Mouse (Mus musculus): ENCODE measurements around the gene Col6a4. TPM values are rescaled to one million over a fixed set of nuclear protein-coding genes. Genes with fewer than 3 reads are reported as not detected.

The Col6a4 gene
- polyA plus RNA-seq, 1 experiment from 2014 or later, result 66.7 TPM

DNA sequence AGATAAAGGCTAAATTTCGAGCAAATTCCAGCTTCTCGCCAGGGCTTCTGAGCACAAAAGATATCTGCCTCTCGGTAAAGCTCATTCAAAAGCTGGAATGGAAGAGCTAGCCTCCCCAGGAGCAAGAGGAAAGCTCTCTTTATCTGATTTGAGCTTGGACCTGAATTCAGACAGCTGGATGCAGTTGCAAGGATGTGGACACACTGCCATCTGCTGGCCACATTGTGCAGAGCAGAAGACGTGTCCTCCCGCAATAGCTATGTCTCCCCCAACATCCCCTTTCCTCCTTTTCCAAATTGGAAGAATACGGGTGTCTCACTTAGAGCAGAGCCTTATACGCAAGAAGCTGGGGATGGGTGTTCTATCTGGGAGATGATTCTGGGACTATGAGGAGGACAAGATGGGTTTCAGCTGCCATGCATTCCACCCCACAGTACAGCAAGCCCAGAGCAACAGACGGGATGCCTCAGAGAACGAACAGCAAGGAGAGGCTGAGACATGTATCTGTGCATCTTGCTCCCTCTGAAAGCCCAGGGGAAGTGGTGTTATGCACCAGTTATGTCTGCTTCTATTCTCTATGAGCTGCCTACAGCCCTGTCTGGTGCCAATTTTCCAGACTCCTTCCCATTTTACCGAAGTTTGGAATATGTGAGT is 16.3 kb upstream of the Col6a4 start:
- H3K27me3 ChIP-seq (replicated peaks), result no peaks in the 10 kb centered on the region
- no peak overlapping the region for H3K9ac ChIP-seq
- H3K4me1 ChIP-seq (replicated peaks), result no peaks in the 10 kb centered on the region; the same call in 1 of the 2 replicates
- no peaks in the 10 kb centered on the region for H3K36me3 ChIP-seq
- H3K4me2 ChIP-seq (replicated peaks), result no peak overlapping the region
- ATAC-seq, result peak; percentile 55; the same call in 1 of the 2 replicates
- H3K9me3 ChIP-seq, result no peaks in the 10 kb centered on the region
- 25% methylated on average over 10 of the region's 10 CpGs for WGBS
- H3K4me3 ChIP-seq (replicated peaks), result no peak overlapping the region
- no peak overlapping the region for H3K27ac ChIP-seq

DNA sequence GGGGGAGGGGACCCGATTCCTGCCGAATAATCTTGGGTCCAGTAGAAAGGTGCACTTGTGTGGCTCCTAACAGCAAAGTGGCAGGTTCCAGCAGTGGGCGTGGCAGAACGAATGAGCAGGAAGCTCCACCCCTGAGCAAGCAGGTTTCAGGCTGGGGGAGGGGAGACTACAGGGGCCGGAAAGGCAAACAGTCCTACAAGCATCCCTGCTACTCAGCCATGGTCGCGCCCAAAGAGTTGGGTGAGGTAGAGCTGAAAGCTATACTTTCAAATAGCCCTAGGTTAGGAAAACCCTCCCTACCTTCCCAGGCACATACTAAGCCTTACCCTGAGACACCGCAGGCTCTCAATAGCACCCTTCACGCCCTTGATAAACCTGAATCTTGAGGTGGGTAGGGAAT is 9.7 kb upstream of the Col6a4 start:
- Histone ChIP-seq H3K4me1 (replicated peaks) (no peaks in the 10 kb centered on the region), H3K27me3 (replicated peaks) (no peaks in the 10 kb centered on the region), H3K4me3 (replicated peaks) (no peak overlapping the region), H3K9ac (no peak overlapping the region), H3K9me3 (no peaks in the 10 kb centered on the region), H3K4me2 (replicated peaks) (no peak overlapping the region), H3K36me3 (no peaks in the 10 kb centered on the region), H3K27ac (no peak overlapping the region)
- no peak for ATAC-seq
- 75% methylated on average over 9 of the region's 9 CpGs for WGBS

DNA sequence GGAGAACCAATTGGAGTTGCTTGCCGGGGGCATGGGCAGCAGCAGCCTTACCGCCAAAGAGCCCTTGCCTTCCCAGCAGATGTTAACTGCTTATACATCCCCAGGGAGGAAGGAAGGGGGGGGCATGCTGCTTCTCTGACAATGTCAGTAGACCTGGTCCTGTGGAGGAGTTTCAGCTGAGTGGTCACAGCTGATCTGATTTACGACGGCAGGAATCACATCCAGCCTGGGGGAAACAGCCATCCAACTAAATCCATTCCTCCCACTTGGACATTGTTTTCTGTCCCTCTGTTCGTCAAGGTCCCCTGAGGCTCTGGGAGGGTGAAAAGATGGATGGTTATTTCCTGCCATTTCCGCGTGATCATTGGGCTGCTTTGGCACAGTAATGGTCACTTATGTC is 7.8 kb upstream of the Col6a4 start:
- Histone ChIP-seq H3K9me3 (no peaks in the 10 kb centered on the region), H3K4me2 (replicated peaks) (no peak overlapping the region), H3K36me3 (no peaks in the 10 kb centered on the region), H3K9ac (no peak overlapping the region), H3K4me1 (replicated peaks) (no peaks in the 10 kb centered on the region), H3K4me3 (replicated peaks) (no peak overlapping the region), H3K27me3 (replicated peaks) (no peaks in the 10 kb centered on the region), H3K27ac (no peak overlapping the region)
- 74% methylated on average over 7 of the region's 7 CpGs for WGBS
- ATAC-seq, result no peak

DNA sequence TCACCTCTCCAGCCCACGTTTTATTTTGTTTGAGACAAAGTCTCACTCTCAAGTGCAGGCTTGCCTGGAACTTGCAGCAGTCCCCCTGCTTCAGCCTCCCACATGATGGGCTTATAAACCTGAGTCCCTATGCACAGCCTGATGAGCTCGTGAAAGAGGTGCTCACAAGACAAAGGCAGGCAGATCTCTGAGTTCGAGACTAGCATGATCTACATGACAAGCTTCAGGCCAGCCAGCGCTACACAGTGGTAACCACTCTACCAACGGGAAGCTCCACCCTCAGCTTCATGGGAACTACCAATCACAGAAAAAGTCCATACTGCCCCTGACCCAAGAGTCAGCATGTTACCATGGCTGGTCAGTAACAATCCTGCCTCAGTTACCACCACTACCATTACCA is 4.6 kb upstream of the Col6a4 start:
- no peak overlapping the region for H3K27ac ChIP-seq
- ATAC-seq, result no peak
- H3K4me1 ChIP-seq (replicated peaks), result no peaks in the 10 kb centered on the region; the same call in 1 of the 2 replicates
- no peak overlapping the region for H3K4me3 ChIP-seq (replicated peaks)
- no peaks in the 10 kb centered on the region for H3K9me3 ChIP-seq
- H3K4me2 ChIP-seq (replicated peaks), result no peak overlapping the region
- 79% methylated on average over 5 of the region's 5 CpGs for WGBS
- no peak overlapping the region for H3K9ac ChIP-seq
- no peaks in the 10 kb centered on the region for H3K27me3 ChIP-seq (replicated peaks)
- H3K36me3 ChIP-seq, result no peaks in the 10 kb centered on the region

DNA sequence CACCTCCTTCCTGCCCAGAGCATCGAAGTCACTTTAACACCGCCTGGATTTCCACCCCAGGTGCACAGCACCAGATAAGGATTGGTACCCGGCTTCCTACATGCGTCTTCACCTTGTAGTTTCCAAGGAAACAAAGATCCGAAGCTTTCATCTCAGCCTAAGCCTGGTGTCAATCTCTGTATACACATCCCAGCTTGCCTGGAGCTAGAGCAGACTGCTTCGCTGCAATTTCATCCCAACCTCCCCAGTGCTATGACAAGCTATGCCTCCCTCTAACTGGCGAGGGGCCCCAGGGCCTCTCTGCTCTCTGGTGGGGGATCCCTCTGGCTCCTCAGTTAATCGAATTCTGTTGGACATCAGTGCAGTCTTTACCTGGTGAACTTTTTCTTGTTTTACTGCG is 3.7 kb upstream of the Col6a4 start:
- ATAC-seq, result no peak
- Histone ChIP-seq H3K4me1 (replicated peaks) (no peaks in the 10 kb centered on the region; the same call in 1 of the 2 replicates), H3K36me3 (no peaks in the 10 kb centered on the region), H3K4me3 (replicated peaks) (no peak overlapping the region), H3K9ac (no peak overlapping the region), H3K27me3 (replicated peaks) (no peaks in the 10 kb centered on the region), H3K27ac (no peak overlapping the region), H3K9me3 (no peaks in the 10 kb centered on the region), H3K4me2 (replicated peaks) (no peak overlapping the region)
- 62% methylated on average over 9 of the region's 9 CpGs for WGBS

DNA sequence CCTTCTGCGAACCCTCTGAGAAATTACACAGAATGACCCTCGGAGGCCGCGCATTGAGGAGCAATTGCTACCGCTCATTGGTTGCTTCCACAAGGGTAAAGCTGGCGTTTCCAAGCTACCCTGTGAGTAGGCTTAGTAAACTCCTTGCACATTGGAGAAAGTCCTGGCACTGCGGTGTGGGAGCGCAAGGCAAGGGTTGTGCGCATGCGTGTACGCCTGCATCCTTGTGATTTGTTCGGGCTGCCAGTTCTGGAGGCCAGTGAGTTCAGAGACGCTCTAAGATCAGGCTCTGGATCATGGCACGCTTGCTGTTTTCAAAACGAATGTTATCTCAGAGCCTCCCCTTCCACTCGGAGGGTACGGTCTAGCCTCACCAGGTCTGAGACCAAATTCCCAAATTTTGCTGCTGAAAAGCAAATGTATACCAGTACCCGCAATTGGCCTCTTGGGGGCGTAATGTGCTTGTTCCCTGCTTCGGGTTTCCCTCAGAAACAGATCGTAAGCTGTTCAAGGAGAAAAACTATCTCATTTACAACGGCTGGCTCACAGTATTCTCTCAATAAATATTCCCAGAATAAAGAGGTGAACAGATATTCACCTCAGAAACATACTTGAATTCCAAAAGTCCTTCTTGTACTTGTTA is 2.9 kb upstream of the Col6a4 start:
- Histone ChIP-seq H3K4me3 (replicated peaks) (no peak overlapping the region), H3K4me1 (replicated peaks) (no peaks in the 10 kb centered on the region; the same call in 1 of the 2 replicates), H3K27ac (no peak overlapping the region), H3K9me3 (no peaks in the 10 kb centered on the region), H3K27me3 (replicated peaks) (no peaks in the 10 kb centered on the region), H3K4me2 (replicated peaks) (no peak overlapping the region), H3K9ac (no peak overlapping the region), H3K36me3 (no peaks in the 10 kb centered on the region)
- WGBS, result 73% methylated on average over 22 of the region's 22 CpGs
- no peak for ATAC-seq

DNA sequence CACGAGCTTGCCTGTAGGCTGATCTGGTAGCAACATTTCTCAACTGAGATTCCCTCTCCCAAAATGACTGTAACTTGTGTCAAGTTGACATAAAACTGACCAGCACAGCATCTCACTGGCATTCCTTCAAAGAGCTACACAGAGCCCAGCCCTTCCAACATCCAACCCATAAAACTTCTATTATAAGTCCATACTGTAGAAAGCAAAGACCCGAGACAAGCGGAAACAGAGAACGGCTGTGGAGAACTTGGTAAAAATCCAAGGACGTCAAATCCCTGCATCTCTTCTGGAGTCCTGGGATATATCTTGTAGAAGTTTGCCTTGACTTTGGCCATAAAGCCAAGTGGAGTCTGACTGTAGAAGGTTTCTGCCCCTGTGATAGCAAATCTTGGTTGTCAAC is 15.1 kb downstream of the Col6a4 start:
- WGBS, result 69% methylated on average over 5 of the region's 5 CpGs
- H3K9me3 ChIP-seq, result no peaks in the 10 kb centered on the region
- ATAC-seq, result no peak

DNA sequence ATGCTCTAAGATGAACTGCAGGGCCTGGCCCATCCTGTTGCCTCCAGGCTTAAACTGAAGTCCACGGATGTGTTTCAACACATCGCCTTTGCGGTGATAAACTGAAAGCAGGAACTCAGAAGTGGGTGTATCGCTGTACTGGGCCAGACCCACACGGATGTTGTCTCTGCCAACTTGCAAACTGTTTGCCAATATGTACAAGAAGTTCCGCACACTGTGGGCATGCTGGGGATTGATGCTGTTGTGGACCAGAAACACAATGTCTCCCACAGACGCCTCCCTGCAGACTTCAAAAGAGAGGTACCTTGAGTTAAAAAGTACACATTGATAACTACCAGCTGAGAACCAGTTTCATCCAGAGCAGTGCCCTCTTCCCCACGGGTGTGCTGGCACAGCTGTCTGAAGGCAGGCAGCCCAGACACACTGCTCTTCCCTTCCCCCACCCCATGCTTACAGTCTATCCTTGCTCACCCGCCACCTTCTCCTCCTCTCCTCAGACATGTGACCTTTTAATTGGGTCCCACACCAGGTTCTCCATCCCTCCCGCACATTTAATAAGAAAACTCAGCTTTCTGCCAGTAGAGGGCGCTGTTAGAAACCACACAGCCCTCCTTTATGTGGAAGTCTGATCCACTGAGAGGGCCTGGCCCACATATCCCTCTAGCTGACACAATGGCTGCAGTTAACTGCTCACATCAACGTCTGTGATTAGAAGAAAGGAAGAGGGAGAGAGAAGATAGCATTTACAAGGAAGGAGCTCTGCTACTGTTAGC is 16.1 kb downstream of the Col6a4 start:
- Histone ChIP-seq H3K27me3 (replicated peaks) (no peaks in the 10 kb centered on the region), H3K4me1 (replicated peaks) (no peaks in the 10 kb centered on the region), H3K27ac (no peak overlapping the region), H3K9me3 (no peaks in the 10 kb centered on the region), H3K4me2 (replicated peaks) (no peak overlapping the region), H3K4me3 (replicated peaks) (no peak overlapping the region), H3K9ac (no peak overlapping the region), H3K36me3 (no peaks in the 10 kb centered on the region)
- 58% methylated on average over 12 of the region's 12 CpGs for WGBS
- no peak for ATAC-seq

More for the DNA sequence above, 15.1 kb downstream of the Col6a4 start:
- H3K27ac ChIP-seq, result no peak overlapping the region
- no peaks in the 10 kb centered on the region for H3K27me3 ChIP-seq (replicated peaks)
- no peaks in the 10 kb centered on the region for H3K36me3 ChIP-seq
- H3K9ac ChIP-seq, result no peak overlapping the region
- H3K4me3 ChIP-seq (replicated peaks), result no peak overlapping the region
- H3K4me2 ChIP-seq (replicated peaks), result no peak overlapping the region
- no peaks in the 10 kb centered on the region for H3K4me1 ChIP-seq (replicated peaks)

DNA sequence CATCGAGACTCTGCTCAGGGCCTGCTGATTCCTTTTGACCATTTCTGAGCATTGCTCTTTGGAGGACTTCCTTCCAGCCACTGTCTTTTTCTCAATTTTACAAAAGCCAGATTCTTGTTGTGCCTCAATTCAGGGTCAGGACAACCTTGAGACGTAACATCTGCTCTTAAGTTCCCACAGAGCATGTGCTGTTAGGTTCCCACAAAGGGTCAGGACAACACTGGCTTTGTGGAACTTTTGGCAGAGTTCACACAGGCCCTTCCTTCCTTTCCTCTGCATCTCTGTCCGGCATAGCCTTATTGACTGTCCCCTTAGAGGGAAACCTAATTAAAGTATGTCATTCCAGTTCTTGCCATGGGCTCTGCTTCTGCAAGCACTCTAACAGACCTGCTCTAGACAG is 18.6 kb downstream of the Col6a4 start:
- no peak overlapping the region for H3K27ac ChIP-seq
- no peak for ATAC-seq
- 59% methylated on average over 3 of the region's 3 CpGs for WGBS
- no peaks in the 10 kb centered on the region for H3K27me3 ChIP-seq (replicated peaks)
- no peak overlapping the region for H3K4me3 ChIP-seq (replicated peaks)
- H3K9ac ChIP-seq, result no peak overlapping the region
- H3K36me3 ChIP-seq, result no peaks in the 10 kb centered on the region
- H3K4me2 ChIP-seq (replicated peaks), result no peak overlapping the region
- no peaks in the 10 kb centered on the region for H3K9me3 ChIP-seq
- H3K4me1 ChIP-seq (replicated peaks), result no peaks in the 10 kb centered on the region

DNA sequence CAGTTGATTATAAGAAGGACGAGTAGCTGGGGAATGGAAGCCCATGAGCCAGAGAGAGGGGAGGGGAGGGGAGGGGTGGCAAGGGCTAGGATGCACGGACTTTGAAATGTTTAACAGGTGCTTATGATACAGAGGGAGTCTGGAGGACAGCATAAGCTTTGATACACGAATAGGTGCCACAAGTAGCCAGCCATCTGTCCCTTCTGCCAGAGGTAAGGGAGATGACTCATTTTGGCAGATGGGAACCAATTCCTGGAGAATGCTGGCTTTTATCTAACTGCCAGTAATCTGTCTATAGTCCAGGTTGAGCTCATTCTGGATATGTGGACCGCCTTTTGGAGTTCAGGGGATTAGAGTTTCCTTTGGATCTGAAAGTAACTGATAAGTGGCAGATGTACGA is 20.3 kb downstream of the Col6a4 start:
- Histone ChIP-seq H3K4me1 (replicated peaks) (no peaks in the 10 kb centered on the region), H3K4me3 (replicated peaks) (no peak overlapping the region), H3K36me3 (no peaks in the 10 kb centered on the region), H3K9me3 (no peaks in the 10 kb centered on the region), H3K27me3 (replicated peaks) (no peaks in the 10 kb centered on the region), H3K9ac (no peak overlapping the region), H3K27ac (no peak overlapping the region), H3K4me2 (replicated peaks) (no peak overlapping the region)
- no peak for ATAC-seq
- WGBS, result 64% methylated on average over 5 of the region's 5 CpGs

DNA sequence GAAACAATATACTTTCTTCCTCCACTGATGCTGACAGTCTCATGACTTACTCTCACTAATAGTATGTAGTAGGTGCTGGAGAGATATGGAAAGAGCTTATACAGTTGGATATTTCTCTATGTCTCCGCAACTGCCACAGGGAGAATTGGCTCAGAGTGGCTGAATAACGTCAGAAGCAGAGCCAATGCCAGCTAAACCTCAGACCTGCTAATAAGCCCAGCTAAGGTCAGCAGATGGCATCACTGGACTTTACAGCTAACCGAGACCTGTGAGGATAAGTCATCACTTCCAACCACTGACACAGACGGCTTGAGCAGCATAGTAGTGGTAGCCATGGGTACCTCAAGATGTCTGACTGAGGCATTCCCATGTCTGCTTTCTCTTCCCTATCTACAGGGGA is 22.6 kb downstream of the Col6a4 start:
- no peaks in the 10 kb centered on the region for H3K4me1 ChIP-seq (replicated peaks)
- H3K9ac ChIP-seq, result no peak overlapping the region
- no peak overlapping the region for H3K4me3 ChIP-seq (replicated peaks)
- H3K9me3 ChIP-seq, result no peaks in the 10 kb centered on the region
- H3K36me3 ChIP-seq, result no peaks in the 10 kb centered on the region
- H3K27ac ChIP-seq, result no peak overlapping the region
- ATAC-seq, result no peak
- no peak overlapping the region for H3K4me2 ChIP-seq (replicated peaks)
- 78% methylated on average over 4 of the region's 4 CpGs for WGBS
- H3K27me3 ChIP-seq (replicated peaks), result no peaks in the 10 kb centered on the region

DNA sequence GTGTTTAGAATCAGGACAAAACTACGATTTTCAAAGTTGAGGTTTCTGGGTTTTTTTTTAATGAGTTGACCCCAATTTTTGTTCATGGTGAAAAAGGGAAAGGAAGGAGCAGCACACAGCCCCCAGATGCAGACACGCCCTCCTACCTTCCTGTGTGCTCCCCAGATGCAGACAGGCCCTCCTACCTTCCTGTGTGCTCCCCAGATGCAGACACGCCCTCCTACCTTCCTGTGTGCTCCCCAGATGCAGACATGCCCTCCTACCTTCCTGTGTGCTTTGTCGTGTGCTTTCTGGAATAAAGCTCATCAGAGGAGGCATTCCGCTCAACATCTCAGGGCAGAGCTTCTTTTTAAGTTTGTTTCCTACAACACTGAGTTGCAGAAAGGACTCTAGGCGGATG is 24.9 kb downstream of the Col6a4 start:
- WGBS, result 74% methylated on average over 6 of the region's 6 CpGs
- Histone ChIP-seq H3K4me3 (replicated peaks) (no peak overlapping the region), H3K27me3 (replicated peaks) (no peaks in the 10 kb centered on the region), H3K9me3 (no peaks in the 10 kb centered on the region), H3K36me3 (no peaks in the 10 kb centered on the region), H3K4me1 (replicated peaks) (no peaks in the 10 kb centered on the region), H3K9ac (no peak overlapping the region), H3K27ac (no peak overlapping the region), H3K4me2 (replicated peaks) (no peak overlapping the region)
- ATAC-seq, result no peak
